Mouse (Mus musculus): ENCODE data around the gene Angptl8. TPM values are rescaled to one million over a fixed set of nuclear protein-coding genes. Genes with fewer than 3 reads are reported as not detected.

Angptl8 gene
- polyA plus RNA-seq, 1 experiment from 2014 or later = 0.85 TPM

GRCm38 (mm10) chr9:21843086-21843485 is 7.8 kb downstream of the Angptl8 start:
- Histone ChIP-seq H3K4me3 (no peak overlapping the region), H3K9me3 (no peaks in the 10 kb centered on the region), H3K36me3 (peaks cover 70% of the 10 kb centered on the region), H3K27ac (no peak overlapping the region), H3K27me3 (ENCODE audit: insufficient read depth, poor library complexity, severe bottlenecking) (no peaks in the 10 kb centered on the region), H3K4me1 (replicated peaks) (peaks cover 33% of the 10 kb centered on the region)
- no peak for DNase-seq (ENCODE audit: low spot score)
- 91% methylated on average over 6 of the region's 6 CpGs for WGBS

GRCm38 (mm10) chr9:21845381-21846080 is 10.2 kb downstream of the Angptl8 start:
- WGBS = 55% methylated on average over 14 of the region's 14 CpGs
- Histone ChIP-seq H3K4me3 (no peak overlapping the region), H3K36me3 (peaks cover 54% of the 10 kb centered on the region), H3K27ac (no peak overlapping the region), H3K27me3 (ENCODE audit: insufficient read depth, poor library complexity, severe bottlenecking) (no peaks in the 10 kb centered on the region), H3K9me3 (no peaks in the 10 kb centered on the region), H3K4me1 (replicated peaks) (peaks cover 52% of the 10 kb centered on the region)
- DNase-seq (ENCODE audit: low spot score) = no peak

DNA sequence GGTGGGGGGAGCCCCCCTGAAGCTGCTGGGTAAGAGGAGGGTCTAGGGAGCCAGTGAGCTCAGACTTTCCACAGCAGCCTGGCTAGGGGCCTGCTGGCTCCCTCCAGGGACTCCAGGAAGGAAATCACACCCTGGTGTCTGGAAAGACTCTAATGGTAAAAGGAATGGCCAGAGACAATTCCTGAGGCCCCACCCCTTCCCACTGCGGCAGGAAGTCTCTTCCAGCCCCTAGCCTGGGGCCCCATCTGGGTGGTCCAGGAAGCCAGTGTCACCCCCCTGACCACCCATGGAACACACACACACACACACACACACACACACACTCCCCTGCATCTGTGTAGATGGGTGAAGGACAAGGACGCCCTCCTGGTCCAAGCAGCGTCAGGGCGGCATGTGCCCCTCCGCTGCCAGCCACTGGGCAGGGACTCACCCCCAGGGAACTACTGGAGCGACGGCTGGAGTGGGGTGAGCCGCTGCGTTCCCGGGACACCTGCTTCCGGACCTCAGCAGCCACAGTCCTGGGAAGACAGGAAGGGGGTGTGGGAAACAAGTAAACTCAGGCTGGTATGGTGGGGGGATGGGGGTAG is 11.5 kb downstream of the Angptl8 start:
- Histone ChIP-seq H3K4me3 (peak overlapping the region; percentile 28), H3K4me1 (replicated peaks) (peaks cover 65% of the 10 kb centered on the region)
- 17% methylated on average over 11 of the region's 11 CpGs for WGBS

GRCm38 (mm10) chr9:21847425-21847824 is 12.1 kb downstream of the Angptl8 start:
- peaks cover 37% of the 10 kb centered on the region for H3K36me3 ChIP-seq
- DNase-seq (ENCODE audit: low spot score) = no peak
- 21% methylated on average over 3 of the region's 3 CpGs for WGBS
- H3K27me3 ChIP-seq (ENCODE audit: insufficient read depth, poor library complexity, severe bottlenecking) = no peaks in the 10 kb centered on the region
- H3K4me1 ChIP-seq (replicated peaks) = peaks cover 68% of the 10 kb centered on the region
- peak overlapping the region; percentile 28; the same call in 1 of the 2 replicates for H3K4me3 ChIP-seq
- H3K27ac ChIP-seq = peak overlapping the region; percentile 69; the same call in 1 of the 2 replicates
- H3K9me3 ChIP-seq = no peaks in the 10 kb centered on the region

More for the DNA sequence above, 11.5 kb downstream of the Angptl8 start:
- peaks cover 43% of the 10 kb centered on the region for H3K36me3 ChIP-seq
- peak overlapping the region; percentile 69 for H3K27ac ChIP-seq
- H3K9me3 ChIP-seq = no peaks in the 10 kb centered on the region
- DNase-seq (ENCODE audit: low spot score) = peak; percentile 33
- H3K27me3 ChIP-seq (ENCODE audit: insufficient read depth, poor library complexity, severe bottlenecking) = no peaks in the 10 kb centered on the region

DNA sequence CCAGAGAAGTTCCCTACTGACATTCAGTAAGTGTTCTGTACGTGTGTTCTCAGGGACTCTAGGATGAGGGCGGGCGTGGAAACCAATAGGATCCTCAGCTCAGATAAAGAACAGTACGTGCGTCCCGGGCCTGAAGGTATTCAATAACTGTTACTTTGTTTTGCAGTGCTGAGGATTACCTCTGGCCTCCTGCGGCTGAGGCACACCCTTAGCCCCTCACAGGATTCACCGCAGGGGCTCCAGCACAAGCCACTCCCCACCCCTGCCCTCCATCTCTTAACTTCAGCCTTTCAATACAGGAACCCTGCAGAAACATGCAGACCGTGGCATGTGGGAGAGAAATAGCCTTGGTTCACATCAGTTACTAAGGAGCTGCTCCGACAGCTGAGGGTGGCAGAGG is 12.6 kb downstream of the Angptl8 start:
- Histone ChIP-seq H3K27me3 (ENCODE audit: insufficient read depth, poor library complexity, severe bottlenecking) (no peaks in the 10 kb centered on the region), H3K27ac (0 out of 2 replicates have a peak overlapping the region, but pooled peaks have one; percentile 50), H3K4me3 (no peak overlapping the region), H3K4me1 (replicated peaks) (peaks cover 68% of the 10 kb centered on the region), H3K9me3 (no peaks in the 10 kb centered on the region), H3K36me3 (peaks cover 32% of the 10 kb centered on the region)
- 23% methylated on average over 10 of the region's 10 CpGs for WGBS
- no peak for DNase-seq (ENCODE audit: low spot score)

GRCm38 (mm10) chr9:21849691-21850677 is 14.7 kb downstream of the Angptl8 start:
- no peak for DNase-seq (ENCODE audit: low spot score)
- Histone ChIP-seq H3K27me3 (ENCODE audit: insufficient read depth, poor library complexity, severe bottlenecking) (no peaks in the 10 kb centered on the region), H3K36me3 (peaks cover 19% of the 10 kb centered on the region), H3K27ac (peak overlapping the region; percentile 25; the same call in 1 of the 2 replicates), H3K4me3 (0 out of 2 replicates have a peak overlapping the region, but pooled peaks have one; percentile 2), H3K9me3 (no peaks in the 10 kb centered on the region), H3K4me1 (replicated peaks) (peaks cover 67% of the 10 kb centered on the region)
- 72% methylated on average over 7 of the region's 7 CpGs for WGBS

- no peaks in the 10 kb centered on the region for H3K9me3 ChIP-seq
- H3K4me1 ChIP-seq (replicated peaks) = peaks cover 62% of the 10 kb centered on the region
- 79% methylated on average over 3 of the region's 3 CpGs for WGBS
- no peak for DNase-seq (ENCODE audit: low spot score)
- no peaks in the 10 kb centered on the region for H3K27me3 ChIP-seq (ENCODE audit: insufficient read depth, poor library complexity, severe bottlenecking)
- no peak overlapping the region for H3K27ac ChIP-seq
- H3K36me3 ChIP-seq = peaks cover 8% of the 10 kb centered on the region; the same call in 1 of the 2 replicates
- peak overlapping the region; percentile 87 for H3K4me3 ChIP-seq
These were observed 15.8 kb downstream of the Angptl8 start for GRCm38 (mm10) chr9:21851084-21851483.

DNA sequence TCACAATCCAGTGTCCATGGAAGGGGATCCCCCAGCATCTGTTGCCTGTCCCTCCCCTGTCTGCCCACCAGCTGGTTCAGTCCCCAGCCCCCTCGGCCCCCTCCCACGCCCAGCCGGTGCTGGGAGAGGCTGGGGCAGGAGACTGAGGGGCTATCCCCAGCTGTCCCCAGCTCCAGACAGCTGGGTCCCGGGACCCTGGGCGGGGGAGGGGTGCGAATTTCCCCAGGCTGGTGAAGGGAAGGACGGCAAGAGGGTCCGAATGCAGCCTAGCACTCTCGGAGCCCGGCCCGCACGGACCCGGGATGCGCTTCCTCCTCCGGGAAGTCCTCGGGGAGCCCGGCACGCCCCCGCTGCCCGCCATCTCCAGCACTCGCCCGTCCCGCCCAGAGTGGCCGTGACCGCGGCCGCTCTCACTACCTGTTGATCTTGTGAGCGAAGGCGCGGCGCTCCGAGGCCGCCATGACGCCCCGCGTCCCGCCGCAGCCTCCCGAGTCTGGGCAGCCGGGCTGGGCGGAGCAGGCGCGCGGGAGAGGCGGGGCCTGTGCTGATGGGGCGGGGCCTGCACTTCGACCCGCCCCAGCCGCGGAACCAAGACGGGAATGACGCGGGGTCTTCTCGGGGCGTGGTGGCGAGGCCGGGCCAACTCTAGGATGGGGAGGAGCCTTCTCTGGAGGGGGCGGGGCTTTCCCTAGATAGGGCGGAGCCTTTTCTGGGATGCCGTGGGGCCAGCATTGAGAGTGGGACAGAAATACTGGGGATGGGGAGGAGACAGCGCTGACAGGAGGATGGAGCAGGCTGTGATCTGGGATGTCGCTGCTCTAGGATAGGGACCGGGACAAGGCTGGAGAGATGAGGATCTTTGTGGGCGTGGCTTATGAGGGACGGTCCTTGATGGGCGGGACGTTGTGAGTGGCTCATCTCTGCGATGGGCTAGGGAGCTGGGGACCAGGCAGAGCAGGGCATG is 17.1 kb downstream of the Angptl8 start, which contains the start of gene Dock6:
Gene Dock6 (minus strand): TSS at position 508 of the 964 bp plus-strand sequence.
- H3K4me3 ChIP-seq = peak within 1 kb of the TSS; percentile 87
- under 1% methylated on average over 68 of the region's 68 CpGs for WGBS
- peak within 1 kb of the TSS; percentile 93 for H3K27ac ChIP-seq
- no peaks in the 10 kb centered on the region for H3K9me3 ChIP-seq
- H3K36me3 ChIP-seq = no peaks in the 10 kb centered on the region
- no peaks in the 10 kb centered on the region for H3K27me3 ChIP-seq (ENCODE audit: insufficient read depth, poor library complexity, severe bottlenecking)
- peaks cover 51% of the 10 kb centered on the region for H3K4me1 ChIP-seq (replicated peaks)
- DNase-seq (ENCODE audit: low spot score) = peak; percentile 94

DNA sequence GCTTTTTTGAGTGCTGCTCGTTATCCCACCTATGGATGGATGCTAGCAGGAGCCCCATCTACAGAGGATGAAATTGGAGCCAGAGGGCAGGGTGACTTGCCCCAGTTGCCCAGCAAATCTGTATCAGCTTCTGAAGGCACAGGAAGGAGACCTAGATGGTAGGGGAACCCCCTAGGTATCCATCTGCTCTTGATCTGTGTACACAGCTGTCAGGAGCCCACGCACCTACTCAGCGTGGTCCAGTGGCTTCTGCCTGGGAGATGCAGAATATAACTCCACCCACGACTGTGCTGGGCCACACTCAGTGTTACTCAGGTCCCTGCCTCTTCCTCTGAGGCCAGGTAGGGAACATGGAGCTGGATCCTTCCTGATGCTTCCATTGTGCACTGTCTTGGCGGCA is 18.7 kb downstream of the Angptl8 start:
- no peak overlapping the region for H3K27ac ChIP-seq
- no peak overlapping the region for H3K4me3 ChIP-seq
- peaks cover 37% of the 10 kb centered on the region for H3K4me1 ChIP-seq (replicated peaks)
- no peaks in the 10 kb centered on the region for H3K36me3 ChIP-seq
- H3K9me3 ChIP-seq = no peaks in the 10 kb centered on the region
- H3K27me3 ChIP-seq (ENCODE audit: insufficient read depth, poor library complexity, severe bottlenecking) = no peaks in the 10 kb centered on the region
- 79% methylated on average over 5 of the region's 5 CpGs for WGBS
- DNase-seq (ENCODE audit: low spot score) = no peak

- Histone ChIP-seq H3K36me3 (no peaks in the 10 kb centered on the region), H3K27ac (no peak overlapping the region), H3K4me1 (replicated peaks) (peaks cover 32% of the 10 kb centered on the region), H3K9me3 (no peaks in the 10 kb centered on the region), H3K27me3 (ENCODE audit: insufficient read depth, poor library complexity, severe bottlenecking) (no peaks in the 10 kb centered on the region), H3K4me3 (no peak overlapping the region)
- no peak for DNase-seq (ENCODE audit: low spot score)
- 86% methylated on average over 6 of the region's 6 CpGs for WGBS
These were observed 19.6 kb downstream of the Angptl8 start for GRCm38 (mm10) chr9:21854894-21855293.

GRCm38 (mm10) chr9:21857501-21857900 is 22.2 kb downstream of the Angptl8 start:
- H3K27ac ChIP-seq = 0 out of 2 replicates have a peak overlapping the region, but pooled peaks have one; percentile 16
- 76% methylated on average over 2 of the region's 2 CpGs for WGBS

More at GRCm38 (mm10) chr9:21857501-21857900, 22.2 kb downstream of the Angptl8 start:
- no peak for DNase-seq (ENCODE audit: low spot score)
- Histone ChIP-seq H3K4me1 (replicated peaks) (peaks cover 6% of the 10 kb centered on the region), H3K9me3 (peaks cover 6% of the 10 kb centered on the region; the same call in 1 of the 2 replicates), H3K4me3 (no peak overlapping the region), H3K36me3 (no peaks in the 10 kb centered on the region), H3K27me3 (ENCODE audit: insufficient read depth, poor library complexity, severe bottlenecking) (no peaks in the 10 kb centered on the region)
